Mouse (Mus musculus) layer of hippocampus, adult 18-20 months (tissue): ENCODE results near the gene 1700020D05Rik. TPM values are rescaled to one million over a fixed set of nuclear protein-coding genes. Genes with fewer than 3 reads are reported as not detected.
A peak's percentile ranks its signal among the peaks of the same experiment; 100 is the strongest.

Source experiments
- DNase-seq, 2 experiments: peaks; one replicate each; pipeline ENCODE4 v3.0.0; 2022; ENCODE audit warnings: low spot score in 2 of 2
- long read RNA-seq: library from polyadenylated mRNA; stranded (forward); transcript quantifications from one replicate; pipeline ENCODE4 v2.0.0, GENCODE M21; 2021
- total RNA-seq, 2 experiments: library from RNA; stranded (reverse); gene quantifications; 2 replicates each; pipeline ENCODE4 v1.2.3; 2021

1700020D05Rik gene
- total RNA-seq, result 1 to 10 TPM; 4.3 to 6.4 TPM
- long read RNA-seq, result 0 reads

DNA sequence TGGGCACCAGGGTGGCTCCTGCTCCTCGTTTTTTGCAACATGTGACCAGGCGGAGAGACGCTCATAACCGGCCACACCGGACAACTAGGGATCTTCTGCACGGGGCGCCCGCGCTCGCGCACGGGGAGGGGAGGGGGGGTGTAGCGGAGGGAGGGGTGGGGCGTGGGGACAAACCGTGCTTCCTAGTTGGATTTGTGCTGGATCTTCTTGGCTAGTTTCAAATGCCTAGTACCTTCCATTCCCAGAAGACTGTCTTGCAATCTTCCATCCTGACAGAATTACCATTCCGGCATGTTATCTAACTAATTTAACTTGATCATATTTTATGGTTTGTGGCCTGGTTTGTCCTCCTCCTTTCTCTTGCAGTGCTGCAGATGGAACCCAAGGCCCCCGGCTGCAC, at the start of gene 1700020D05Rik:
Gene 1700020D05Rik (minus strand): TSS at position 101 of the 400 bp plus-strand sequence.
- no peak for DNase-seq

DNA sequence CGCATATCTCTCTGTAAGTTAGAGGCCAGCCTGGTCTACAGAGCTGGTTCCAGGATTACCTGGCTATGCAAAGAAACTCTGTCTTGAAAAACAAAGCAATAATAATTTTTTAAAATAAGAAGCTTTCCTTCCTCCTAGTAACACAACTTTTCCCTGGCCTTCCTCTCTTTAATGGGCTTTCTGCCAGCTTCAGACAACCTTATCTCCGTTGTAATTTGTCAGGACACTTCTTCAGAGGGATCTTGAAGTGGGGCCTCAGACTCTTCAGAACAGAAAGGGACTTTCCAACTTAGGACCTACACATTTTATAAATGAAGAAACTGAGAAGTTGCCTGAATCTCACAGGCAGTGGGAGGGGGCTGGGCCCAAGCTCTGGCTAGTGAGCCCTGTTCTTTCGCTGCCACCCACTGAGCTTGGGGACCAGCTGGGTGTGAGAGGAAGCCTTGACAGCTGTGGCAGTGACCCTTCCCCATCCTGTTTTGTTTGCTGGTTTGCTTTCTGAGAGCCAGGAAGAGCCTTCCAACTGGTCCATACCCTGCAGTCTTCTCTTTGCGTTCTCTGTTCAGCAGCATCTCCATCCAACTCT, 44.0 kb upstream of the 1700020D05Rik start:
- DNase-seq, result no peak

- no peak for DNase-seq
Measured at GRCm38 (mm10) chr19:5544031-5544430, 40.4 kb upstream of the 1700020D05Rik start.

DNA sequence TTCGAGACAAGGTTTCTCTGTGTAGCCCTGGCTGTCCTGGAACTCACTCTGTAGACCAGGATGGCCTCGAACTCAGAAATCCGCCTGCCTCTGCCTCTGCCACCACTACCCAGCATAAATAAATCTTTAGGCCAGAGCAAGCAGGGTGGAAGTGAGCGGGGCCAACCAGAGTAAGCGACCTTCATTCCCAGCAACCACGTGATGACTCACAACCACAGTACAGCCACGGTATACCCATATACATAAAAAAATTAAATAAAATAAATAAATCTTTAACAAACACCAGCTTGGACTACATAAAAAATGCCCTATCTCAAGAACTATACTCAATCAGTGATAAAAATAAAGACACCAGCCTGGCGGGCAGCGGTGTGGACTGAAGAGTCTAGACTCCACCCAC, 39.8 kb upstream of the 1700020D05Rik start:
- no peak for DNase-seq

- no peak for DNase-seq
Measured at GRCm38 (mm10) chr19:5538786-5539185, 35.2 kb upstream of the 1700020D05Rik start.

- no peak for DNase-seq
Measured at GRCm38 (mm10) chr19:5532520-5532919, 28.9 kb upstream of the 1700020D05Rik start.

DNA sequence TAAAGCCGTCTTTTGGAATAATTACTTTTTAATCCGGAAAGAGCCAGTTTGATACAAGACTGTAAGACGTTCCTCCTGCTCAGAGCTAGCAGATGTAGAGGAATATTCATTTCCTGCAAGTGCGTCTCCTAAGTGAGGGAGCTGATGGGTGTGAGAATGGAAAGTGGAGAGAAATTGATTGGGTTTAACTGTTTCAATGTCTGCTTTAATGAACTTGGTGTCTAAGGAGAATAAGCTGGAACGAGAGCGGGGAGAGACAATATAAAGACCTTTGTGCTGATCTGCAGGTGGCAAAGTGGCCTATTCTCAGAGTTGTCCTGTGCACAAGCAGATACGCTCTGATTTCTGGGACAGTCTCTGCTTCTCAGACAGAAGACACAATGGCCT, 26.5 kb upstream of the 1700020D05Rik start:
- no peak for DNase-seq

DNA sequence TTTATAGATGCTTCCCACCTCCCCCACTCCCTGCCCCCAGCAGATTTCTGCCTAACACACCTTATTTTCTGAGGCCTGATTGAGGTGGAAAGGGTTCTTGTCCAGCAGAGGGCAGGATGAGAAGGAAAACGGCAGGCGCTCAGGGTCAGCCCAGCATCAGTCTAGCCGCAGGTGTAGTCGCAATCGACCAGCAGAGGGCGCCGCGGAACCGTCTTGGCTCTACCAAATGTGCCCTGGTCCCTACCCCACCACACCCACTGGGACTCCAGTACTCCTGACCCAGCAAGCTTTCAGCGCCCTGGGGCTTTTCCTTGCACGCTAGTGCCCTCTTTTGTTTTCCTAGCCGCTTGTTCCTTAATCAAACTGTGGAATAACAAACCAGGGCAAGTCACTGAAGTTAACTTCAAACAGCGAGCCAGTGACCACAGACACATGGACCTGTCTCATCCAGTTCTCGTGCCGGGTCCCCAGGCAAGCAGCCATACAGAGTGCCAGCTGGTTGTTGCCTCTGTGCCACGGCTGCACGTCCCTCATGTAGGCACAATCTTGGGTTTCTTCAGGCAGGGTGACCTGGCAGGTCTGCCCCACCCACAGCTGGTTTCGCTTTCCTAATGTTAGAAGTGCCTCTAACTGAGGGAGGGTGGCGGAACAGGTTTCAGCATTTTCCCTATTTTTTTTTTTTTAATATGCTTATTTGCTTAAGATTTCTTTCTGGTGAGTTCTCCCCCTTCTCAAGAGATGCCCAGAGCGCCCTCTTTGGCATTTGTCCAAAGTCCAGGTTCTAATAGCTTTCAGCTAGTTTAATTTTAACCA, 25.9 kb upstream of the 1700020D05Rik start:
- peak; percentile 82 to 94 for DNase-seq

GRCm38 (mm10) chr19:5525204-5525603, 21.6 kb upstream of the 1700020D05Rik start:
- no peak for DNase-seq

GRCm38 (mm10) chr19:5518721-5519120, 15.1 kb upstream of the 1700020D05Rik start:
- DNase-seq, result no peak

DNA sequence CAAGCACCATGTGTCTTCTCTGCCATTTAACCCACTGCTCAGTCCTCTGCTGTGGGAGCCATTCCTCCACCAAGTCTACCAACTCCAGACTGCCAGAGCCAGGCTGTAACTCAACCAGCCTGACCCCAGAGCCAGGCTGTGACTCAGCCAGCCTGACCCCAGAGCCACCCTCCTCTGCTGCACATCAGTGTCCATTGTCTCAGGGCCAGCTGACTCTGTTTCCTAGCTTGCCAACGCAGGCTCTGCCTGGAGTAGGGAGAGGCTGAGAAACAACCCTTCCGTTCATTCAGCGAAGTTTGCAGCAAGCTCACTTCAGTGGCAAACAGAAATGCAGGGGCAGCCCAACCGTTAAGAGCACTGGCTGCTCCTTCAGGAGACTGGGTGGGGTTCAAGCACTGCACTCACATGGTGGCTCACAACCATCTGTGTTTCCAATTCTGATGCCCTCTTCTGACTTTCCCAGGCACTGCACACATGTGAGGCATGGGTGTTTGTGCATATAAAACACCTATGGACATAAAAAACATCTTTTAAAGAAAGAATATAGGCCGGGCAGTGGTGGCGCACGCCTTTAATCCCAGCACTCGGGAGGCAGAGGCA, 13.4 kb upstream of the 1700020D05Rik start:
- DNase-seq, result no peak

DNA sequence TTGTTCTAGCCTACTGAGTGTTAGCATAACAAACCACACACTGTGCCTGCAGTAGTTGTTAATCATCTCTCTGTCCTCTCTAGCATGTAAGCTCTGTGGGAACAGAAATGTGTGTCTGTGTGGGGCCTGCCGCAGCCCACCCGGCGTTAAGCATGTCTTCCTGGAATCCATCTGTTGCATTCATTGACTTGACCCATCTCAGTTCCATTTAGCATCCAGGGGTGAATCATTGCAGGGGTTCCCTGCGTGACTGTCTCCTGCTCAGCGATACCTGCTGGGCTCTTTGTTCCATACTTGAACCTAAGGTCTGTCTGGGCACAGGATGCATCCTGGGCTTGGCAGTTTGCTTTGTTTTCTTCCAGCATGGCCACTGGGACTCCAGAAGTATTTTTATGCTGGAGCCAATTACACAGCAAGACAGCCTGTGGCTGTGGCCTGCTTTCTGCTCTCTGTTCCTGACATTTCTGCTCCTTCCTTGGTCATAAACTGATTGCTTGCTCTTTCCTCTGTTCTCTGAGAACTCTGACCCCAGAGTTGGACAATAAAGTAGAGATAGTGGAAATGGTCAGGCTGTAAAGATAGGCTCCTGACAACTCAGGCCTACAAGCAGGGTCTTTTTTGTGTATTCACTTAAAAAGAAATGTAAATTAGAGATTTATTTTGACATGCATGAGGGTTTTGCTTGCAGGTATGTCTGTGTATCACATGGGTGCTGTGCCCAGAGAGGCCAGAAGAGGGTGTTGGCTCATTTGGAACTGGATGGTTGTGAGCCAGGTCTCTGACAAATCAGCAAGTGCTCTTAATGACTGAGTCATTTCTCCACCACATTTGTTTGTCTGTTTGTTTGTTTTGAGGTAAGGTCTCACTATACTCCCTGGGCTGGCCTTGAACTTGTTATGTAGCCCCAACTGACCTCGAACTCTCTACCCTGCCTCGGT, 12.5 kb upstream of the 1700020D05Rik start:
- no peak for DNase-seq

DNA sequence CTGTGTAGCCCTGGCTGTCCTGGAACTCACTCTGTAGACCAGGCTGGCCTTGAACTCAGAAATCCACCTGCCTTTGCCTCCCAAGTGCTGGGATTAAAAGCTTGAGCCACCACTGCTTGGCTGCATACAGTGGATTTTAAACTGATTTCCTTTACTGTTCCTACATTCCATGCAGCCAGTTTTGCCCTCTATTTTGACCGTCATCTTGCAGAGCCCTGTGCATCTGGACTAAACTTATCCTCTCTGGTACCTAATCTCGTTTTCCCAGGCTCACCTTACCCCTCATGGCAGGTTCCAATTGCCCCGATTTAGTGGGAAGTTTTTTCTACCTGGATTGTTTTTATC, 9.4 kb upstream of the 1700020D05Rik start:
- no peak for DNase-seq

DNA sequence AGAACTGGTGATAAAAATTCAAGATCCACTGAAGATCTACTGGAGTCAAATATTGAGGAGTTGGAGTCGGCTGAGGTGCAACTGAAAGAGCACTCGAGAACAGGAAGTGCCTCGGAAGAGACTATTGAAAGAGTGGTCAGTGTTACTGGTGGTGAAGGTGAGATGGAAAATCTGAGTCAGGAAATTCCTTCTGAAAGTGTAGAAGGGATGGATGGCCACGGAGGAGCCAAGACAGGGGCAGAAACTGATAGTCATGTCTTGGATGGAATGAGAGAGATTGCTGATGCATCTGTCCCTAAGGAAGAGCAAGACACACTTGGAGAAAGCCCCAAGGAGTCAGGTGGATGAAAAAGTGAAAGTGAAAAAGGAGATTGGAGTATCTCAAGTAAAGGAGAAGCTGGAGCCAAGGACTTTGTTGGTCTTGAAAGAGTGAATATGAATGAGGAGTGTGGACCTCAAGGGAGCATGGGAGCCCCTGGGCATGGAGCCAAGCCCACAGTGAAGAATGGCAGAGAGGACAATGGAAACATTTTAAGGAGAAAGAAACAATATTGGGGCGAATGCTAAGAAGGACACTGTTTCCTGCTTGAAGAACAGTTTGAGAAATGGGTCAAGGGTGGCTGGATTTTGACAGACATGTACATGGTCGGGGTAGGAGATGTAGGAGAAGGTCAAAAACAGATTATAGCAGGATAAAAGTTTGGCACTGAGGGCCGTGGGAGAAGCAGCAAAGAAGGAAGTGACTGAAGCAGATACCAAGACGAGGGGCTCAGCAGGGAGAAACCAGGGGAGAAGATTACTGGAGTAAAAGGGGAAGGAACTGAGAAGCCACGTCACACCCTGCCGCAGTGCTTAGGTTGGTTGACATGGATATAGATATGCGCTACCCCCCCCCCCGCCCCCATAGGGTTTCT, 8.8 kb upstream of the 1700020D05Rik start:
- DNase-seq, result no peak

DNA sequence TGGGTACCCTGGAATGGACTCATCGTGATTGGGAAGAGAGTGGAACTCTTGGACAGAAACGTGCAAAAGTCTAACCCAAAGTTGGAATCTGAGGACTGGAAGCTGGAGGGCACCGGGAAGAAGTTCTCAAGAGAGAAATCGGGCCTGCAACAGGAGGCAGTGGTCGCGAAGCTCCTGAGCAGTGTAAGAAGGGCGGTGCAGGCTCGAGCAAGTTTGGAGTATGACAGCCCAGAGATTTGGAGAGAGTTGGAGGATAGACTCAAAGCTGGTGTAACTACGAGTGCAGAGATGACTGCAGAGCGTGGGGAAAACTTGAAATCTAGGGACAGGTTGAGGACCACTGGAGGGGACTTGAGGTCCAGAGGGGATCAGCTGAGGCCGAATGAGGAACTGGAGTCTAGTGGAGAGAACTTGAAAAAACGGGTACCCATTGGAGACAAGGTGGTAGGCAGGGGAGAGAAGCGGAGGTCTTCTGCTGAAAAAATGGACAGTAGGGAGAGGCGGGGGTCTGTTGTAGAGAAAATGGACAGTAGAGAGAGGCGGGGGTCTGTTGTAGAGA, 7.6 kb upstream of the 1700020D05Rik start:
- DNase-seq, result no peak

- DNase-seq, result peak; percentile 98 to 100
Measured at GRCm38 (mm10) chr19:5510031-5511026, 6.7 kb upstream of the 1700020D05Rik start, which contains the start of gene Snx32. Gene Snx32, minus strand, starts transcription at chr19:5510538.

GRCm38 (mm10) chr19:5500330-5500875, 3.2 kb downstream of the 1700020D05Rik start:
- DNase-seq, result no peak

DNA sequence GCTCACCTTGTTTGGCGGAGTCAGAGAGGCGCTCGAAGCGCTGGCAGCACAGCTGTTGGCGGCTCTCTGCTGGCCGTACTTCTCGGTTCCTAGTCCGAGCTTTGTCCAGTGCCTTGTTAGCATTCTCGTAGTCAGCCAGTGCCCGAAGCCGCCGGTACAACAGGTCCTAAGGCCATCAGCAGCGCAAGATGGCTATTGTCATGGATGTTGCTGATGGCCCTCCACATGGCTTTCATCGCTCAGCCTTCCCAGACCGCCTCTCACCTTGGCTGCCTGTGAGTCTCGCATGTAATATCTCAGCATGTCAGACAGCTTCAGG, 7.6 kb downstream of the 1700020D05Rik start:
- no peak for DNase-seq
